Mouse (Mus musculus) kidney, adult 2 months (tissue): Measurements from ENCODE around the gene Car4.

ENCODE experiments used
- CTCF ChIP-seq: fragments of 200-500 bp; conservative IDR thresholded peaks from 2 replicates; pipeline ENCODE4 v1.5.1; 2011; ENCODE audit warnings: low read depth, mild to moderate bottlenecking, control low read depth, low read length, moderate library complexity, mixed read lengths; ENCODE audit not compliant: insufficient read depth, insufficient read length
- POLR2A ChIP-seq: fragments of 200-500 bp; IDR thresholded peaks from one replicate; pipeline ENCODE4 v1.6.1; 2011; ENCODE audit warnings: low read depth, low read length, control low read depth

DNA sequence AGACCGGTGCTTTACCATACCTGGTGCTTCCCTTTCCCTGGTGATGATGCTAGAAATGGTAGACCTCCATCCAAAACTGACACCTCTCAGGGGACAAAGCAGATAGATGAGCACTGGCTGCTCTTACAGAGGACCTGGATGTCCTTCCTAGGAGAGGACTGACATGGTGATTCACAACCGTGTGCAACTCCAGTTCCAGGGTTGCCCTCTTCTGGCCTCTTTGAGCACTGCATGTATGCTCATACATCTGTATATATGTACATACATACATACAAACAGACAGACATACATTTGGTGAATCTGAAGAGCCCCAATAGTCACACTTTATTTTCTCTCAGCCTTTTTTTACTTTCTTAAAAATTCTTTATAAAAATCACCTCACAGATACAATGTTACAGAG is 20.5 kb downstream of the Car4 start:
- no peak for TF ChIP-seq POLR2A
- peak; percentile 61 for TF ChIP-seq CTCF
